Comparison of ENCODE assay signal across 17 mouse cellular contexts in the genomic region with DNA sequence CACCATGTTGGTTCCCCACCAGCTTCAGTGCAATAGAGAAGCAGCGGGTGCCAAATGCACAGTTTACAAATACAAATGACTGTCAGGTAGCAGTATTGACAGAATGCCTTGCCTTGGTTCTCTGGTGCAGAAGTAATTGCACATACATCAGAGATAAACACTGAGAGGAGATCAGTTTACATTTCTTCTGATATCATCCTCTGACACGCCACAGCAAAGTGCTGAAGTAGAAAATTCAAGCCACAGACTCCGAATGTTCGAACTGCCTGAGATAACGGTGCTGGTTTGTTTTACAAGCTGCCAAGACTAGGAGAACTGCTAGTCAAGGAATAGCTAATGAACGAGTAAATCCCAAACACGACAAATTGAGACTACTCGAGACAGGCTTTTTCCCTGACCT.
"Had no signal": no experiment of that assay in that cellular context is flagged by ENCODE, and none has a peak within 500 bp of the region (broad histone marks: within the 10 kb centered on the region; RNA-seq: fewer than 3 reads in every experiment).

No protein-coding gene starts in this region.

- H3K4me1 ChIP-seq: lung, embryonic 15.5 days; midbrain, embryonic 13.5 days; midbrain, embryonic 15.5 days; neural tube, embryonic 12.5 days; stomach, embryonic 15.5 days had no signal

- H3K27ac ChIP-seq: lung, embryonic 15.5 days; macrophage; midbrain, embryonic 13.5 days; midbrain, embryonic 15.5 days; neural tube, embryonic 12.5 days; stomach, embryonic 15.5 days; stomach, postnatal 0 days had no signal

- H3K9me3 ChIP-seq: lung, embryonic 15.5 days; midbrain, embryonic 13.5 days; midbrain, embryonic 15.5 days; neural tube, embryonic 12.5 days; stomach, embryonic 15.5 days had no signal

- H3K4me3 ChIP-seq: lung, embryonic 15.5 days; midbrain, embryonic 13.5 days; midbrain, embryonic 15.5 days; neural tube, embryonic 12.5 days; stomach, embryonic 15.5 days had no signal

- H3K27me3 ChIP-seq: lung, embryonic 15.5 days; midbrain, embryonic 13.5 days; midbrain, embryonic 15.5 days; neural tube, embryonic 12.5 days; stomach, embryonic 15.5 days had no signal

- DNase-seq: liver, postnatal 0 days; lung, adult 2 months; lung, postnatal 14 days; lung, postnatal 36 days; right cerebral cortex, postnatal 14 days; thymus, adult 2 months; thymus, postnatal 25 days; thymus, postnatal 4 days had no signal

- H3K9ac ChIP-seq: liver, postnatal 0 days; lung, embryonic 15.5 days; midbrain, embryonic 13.5 days; midbrain, embryonic 15.5 days; neural tube, embryonic 12.5 days; stomach, embryonic 15.5 days had no signal

- H3K4me2 ChIP-seq: lung, embryonic 15.5 days; midbrain, embryonic 11.5 days; midbrain, embryonic 13.5 days; midbrain, embryonic 15.5 days; neural tube, embryonic 12.5 days; stomach, embryonic 15.5 days had no signal

- H3K36me3 ChIP-seq: stomach, embryonic 15.5 days had no signal

- ATAC-seq: liver, postnatal 0 days; lung, postnatal 0 days; midbrain, embryonic 13.5 days; midbrain, embryonic 15.5 days had no signal
